Mouse (Mus musculus) myocyte (in vitro differentiated cells): ENCODE measurements at regions not wholly inside any gene's neighbourhood (a gene's known extent, or its start where the extent isn't known, plus 50 kb on each side); places are given as distances from the start of the nearest gene placed in this dataset.

ENCODE experiments used
- E2F4 ChIP-seq: IDR thresholded peaks from one replicate; pipeline ENCODE4 v1.6.1; 2011; ENCODE audit warnings: mild to moderate bottlenecking, control low read depth, moderate library complexity; ENCODE audit not compliant: insufficient read depth
- MAX ChIP-seq: IDR thresholded peaks from one replicate; pipeline ENCODE4 v1.6.1; 2011; ENCODE audit warnings: low read depth, mild to moderate bottlenecking, control low read depth
- MYOD1 ChIP-seq, 3 experiments: IDR thresholded peaks; one replicate each; pipeline ENCODE4 v1.6.1; 2011; ENCODE audit warnings: control low read depth in 2 of 3, low read depth in 2 of 3, mild to moderate bottlenecking in 2 of 3, moderate library complexity in 1 of 3; ENCODE audit not compliant: insufficient read length in 2 of 3, control insufficient read depth in 1 of 3
- POLR2A ChIP-seq: IDR thresholded peaks from one replicate; pipeline ENCODE4 v1.6.1; 2011; ENCODE audit warnings: low read depth, mild to moderate bottlenecking, control low read depth, moderate library complexity; ENCODE audit not compliant: insufficient read length
- POLR2AphosphoS2 ChIP-seq: IDR thresholded peaks from one replicate; pipeline ENCODE4 v1.6.1; 2011; ENCODE audit warnings: low read depth, control low read depth; ENCODE audit not compliant: insufficient read length
- SRF ChIP-seq: IDR thresholded peaks from one replicate; pipeline ENCODE4 v1.6.1; 2011; ENCODE audit warnings: low read depth; ENCODE audit not compliant: control insufficient read depth, insufficient read length
- TCF12 ChIP-seq: IDR thresholded peaks from one replicate; pipeline ENCODE4 v1.6.1; 2011; ENCODE audit warnings: mild to moderate bottlenecking, control low read depth; ENCODE audit not compliant: poor library complexity, insufficient read depth, severe bottlenecking
- USF1 ChIP-seq: IDR thresholded peaks from one replicate; pipeline ENCODE4 v1.6.1; 2011; ENCODE audit warnings: low read depth, mild to moderate bottlenecking, control low read depth, moderate library complexity

DNA sequence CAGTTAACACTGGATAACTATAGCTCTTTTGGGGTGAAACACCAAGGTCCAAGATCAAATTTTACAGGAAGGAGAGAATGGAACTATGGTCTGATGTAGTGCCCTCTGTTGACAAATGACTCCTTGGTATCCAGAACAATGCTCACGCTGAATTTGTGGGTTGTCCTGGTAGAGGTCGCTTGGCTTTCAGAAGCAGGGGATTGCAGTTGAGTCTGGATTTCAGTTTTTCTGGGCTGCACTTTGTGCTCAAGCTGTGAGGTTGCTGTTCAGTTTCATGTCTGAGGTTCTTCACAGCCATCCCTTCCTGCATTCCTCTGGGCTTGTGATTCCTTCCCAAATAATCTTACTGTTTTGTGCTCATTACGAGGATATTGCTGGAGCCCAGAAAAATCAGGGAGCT is 118.9 kb downstream of the Tmem182 start:
- TF ChIP-seq MAX (no peak), POLR2A (no peak), USF1 (no peak), E2F4 (no peak), POLR2AphosphoS2 (no peak), MYOD1 (IDR thresholded peaks at IDR 0.05; ENCODE audit: control insufficient read depth in 1 of 3, insufficient read length in 2 of 3, low read depth in 2 of 3) (no peak), TCF12 (no peak), SRF (no peak)
